Mouse (Mus musculus): ENCODE measurements around the gene Mael. TPM values are rescaled to one million over a fixed set of nuclear protein-coding genes. Genes with fewer than 3 reads are reported as not detected.

The Mael gene
- total RNA-seq (2015; ENCODE audit: low replicate concordance) (not detected in 2 replicates), total RNA-seq (2017; ENCODE audit: low replicate concordance) (not detected in 2 replicates)

GRCm38 (mm10) chr1:166238315-166238969 lies at the start of gene Mael:
Mael (minus strand) TSS chr1:166238747.
- ATAC-seq (replicated peaks; ENCODE audit: low FRiP score, poor library complexity, severe bottlenecking), result no peak

GRCm38 (mm10) chr1:166286231-166286630 lies 47.7 kb upstream of the Mael start:
- no peak for ATAC-seq (replicated peaks; ENCODE audit: low FRiP score, poor library complexity, severe bottlenecking)

GRCm38 (mm10) chr1:166284390-166284789 lies 45.8 kb upstream of the Mael start:
- ATAC-seq (replicated peaks; ENCODE audit: low FRiP score, poor library complexity, severe bottlenecking), result no peak

GRCm38 (mm10) chr1:166283451-166283850 lies 44.9 kb upstream of the Mael start:
- ATAC-seq (replicated peaks; ENCODE audit: low FRiP score, poor library complexity, severe bottlenecking), result no peak

- no peak for ATAC-seq (replicated peaks; ENCODE audit: low FRiP score, poor library complexity, severe bottlenecking)
Measured at GRCm38 (mm10) chr1:166282597-166283210, 44.2 kb upstream of the Mael start.

- ATAC-seq (replicated peaks; ENCODE audit: low FRiP score, poor library complexity, severe bottlenecking), result no peak
Measured at GRCm38 (mm10) chr1:166281836-166282235, 43.3 kb upstream of the Mael start.

- no peak for ATAC-seq (replicated peaks; ENCODE audit: low FRiP score, poor library complexity, severe bottlenecking)
Measured at GRCm38 (mm10) chr1:166281287-166281686, 42.7 kb upstream of the Mael start.

GRCm38 (mm10) chr1:166280566-166280965 lies 42.0 kb upstream of the Mael start:
- no peak for ATAC-seq (replicated peaks; ENCODE audit: low FRiP score, poor library complexity, severe bottlenecking)

GRCm38 (mm10) chr1:166279580-166280206 lies 41.1 kb upstream of the Mael start:
- no peak for ATAC-seq (replicated peaks; ENCODE audit: low FRiP score, poor library complexity, severe bottlenecking)

- ATAC-seq (replicated peaks; ENCODE audit: low FRiP score, poor library complexity, severe bottlenecking), result no peak
Measured at GRCm38 (mm10) chr1:166278786-166279185, 40.2 kb upstream of the Mael start.

- no peak for ATAC-seq (replicated peaks; ENCODE audit: low FRiP score, poor library complexity, severe bottlenecking)
Measured at GRCm38 (mm10) chr1:166268218-166268617, 29.7 kb upstream of the Mael start.

GRCm38 (mm10) chr1:166266918-166267317 lies 28.4 kb upstream of the Mael start:
- no peak for ATAC-seq (replicated peaks; ENCODE audit: low FRiP score, poor library complexity, severe bottlenecking)

GRCm38 (mm10) chr1:166266001-166266705 lies 27.6 kb upstream of the Mael start:
- ATAC-seq (replicated peaks; ENCODE audit: low FRiP score, poor library complexity, severe bottlenecking), result no peak

GRCm38 (mm10) chr1:166259526-166259925 lies 21.0 kb upstream of the Mael start:
- ATAC-seq (replicated peaks; ENCODE audit: low FRiP score, poor library complexity, severe bottlenecking), result no peak

GRCm38 (mm10) chr1:166256898-166257297 lies 18.4 kb upstream of the Mael start:
- no peak for ATAC-seq (replicated peaks; ENCODE audit: low FRiP score, poor library complexity, severe bottlenecking)

- no peak for ATAC-seq (replicated peaks; ENCODE audit: low FRiP score, poor library complexity, severe bottlenecking)
Measured at GRCm38 (mm10) chr1:166256302-166256701, 17.8 kb upstream of the Mael start.

- no peak for ATAC-seq (replicated peaks; ENCODE audit: low FRiP score, poor library complexity, severe bottlenecking)
Measured at GRCm38 (mm10) chr1:166255651-166256050, 17.1 kb upstream of the Mael start.

GRCm38 (mm10) chr1:166255091-166255490 lies 16.5 kb upstream of the Mael start:
- ATAC-seq (replicated peaks; ENCODE audit: low FRiP score, poor library complexity, severe bottlenecking), result no peak

GRCm38 (mm10) chr1:166253898-166254894 lies 15.6 kb upstream of the Mael start, which contains the start of gene Ildr2:
Ildr2 (plus strand) TSS chr1:166254139.
- no peak for ATAC-seq (replicated peaks; ENCODE audit: low FRiP score, poor library complexity, severe bottlenecking)

All from erythroblast, adult 5-6 weeks (primary cell).